Mouse (Mus musculus) lung, embryonic 16.5 days (tissue): ENCODE data around the gene Rab20. TPM values are rescaled to one million over a fixed set of nuclear protein-coding genes. Genes with fewer than 3 reads are reported as not detected.
A peak's percentile ranks its signal among the peaks of the same experiment; 100 is the strongest.

Experiments
- ATAC-seq: fragments of 200-750 bp; cut with Nextera tagmentation; 2 replicates; pipeline ENCODE4 v1.8.0; 2017; ENCODE audit warnings: low read depth, mild to moderate bottlenecking, moderate library complexity
- H3K27ac ChIP-seq: fragments of 300-500 bp; sonication (generic); 2 replicates; pipeline ENCODE4 v1.5.1; 2014; ENCODE audit warnings: mild to moderate bottlenecking, control low read depth, low read length
- H3K27me3 ChIP-seq: fragments of 300-500 bp; sonication (generic); 2 replicates; pipeline ENCODE4 v1.6.1; 2014; ENCODE audit warnings: low read depth, low read length, mixed read lengths; ENCODE audit not compliant: control insufficient read depth, insufficient read depth
- H3K36me3 ChIP-seq: fragments of 300-500 bp; sonication (generic); 2 replicates; pipeline ENCODE4 v1.6.1; 2014; ENCODE audit warnings: low read length; ENCODE audit not compliant: control insufficient read depth, insufficient read depth
- H3K4me1 ChIP-seq: fragments of 300-500 bp; sonication (generic); replicated peaks from 2 replicates; pipeline ENCODE4 v1.6.1; 2014; ENCODE audit warnings: low read length, mixed read lengths; ENCODE audit not compliant: control insufficient read depth, insufficient read depth
- H3K4me2 ChIP-seq: fragments of 300-500 bp; sonication (generic); 2 replicates; pipeline ENCODE4 v1.6.1; 2014; ENCODE audit warnings: low read depth, low read length, control low read depth
- H3K4me3 ChIP-seq: fragments of 300-500 bp; sonication (generic); 2 replicates; pipeline ENCODE4 v1.5.1; 2014; ENCODE audit warnings: mild to moderate bottlenecking, low read length, control low read depth
- H3K9ac ChIP-seq: fragments of 300-500 bp; sonication (generic); 2 replicates; pipeline ENCODE4 v1.6.1; 2014; ENCODE audit warnings: low read length, control low read depth
- H3K9me3 ChIP-seq: fragments of 300-500 bp; sonication (generic); 2 replicates; pipeline ENCODE4 v1.6.1; 2016; ENCODE audit warnings: low read length; ENCODE audit not compliant: control insufficient read depth
- WGBS: fragments of 180-500 bp; shearing (Covaris S2); extraction: QIAGEN DNeasy Blood & Tissue Kit; methylation state at CpG from one replicate; pipeline ENCODE4 v1.1.7; 2014; 5-methylcytosine and 5-hydroxymethylcytosine counted together
- polyA plus RNA-seq: library from polyadenylated mRNA; unstranded; fragments of >200 nt; fragmentation: Nextera tagmentation; extraction: Ambion mirVana; gene quantifications from 2 replicates; pipeline ENCODE4 v1.2.1, GENCODE M21; 2015

Rab20 gene
- 13.2 and 14.4 TPM in 2 replicates for polyA plus RNA-seq

- ATAC-seq: peak; percentile 72
- H3K9me3 ChIP-seq: no peaks in the 10 kb centered on the region
- H3K4me2 ChIP-seq: peak within 1 kb of the TSS; percentile 94
- peak within 1 kb of the TSS; percentile 68 for H3K4me3 ChIP-seq
- no peaks in the 10 kb centered on the region for H3K36me3 ChIP-seq
- peaks cover 11% of the 10 kb centered on the region for H3K27me3 ChIP-seq
- peak within 1 kb of the TSS; percentile 68 for H3K9ac ChIP-seq
- peaks cover 28% of the 10 kb centered on the region for H3K4me1 ChIP-seq
- under 1% methylated on average over 69 of the region's 69 CpGs for WGBS
- peak within 1 kb of the TSS; percentile 89 for H3K27ac ChIP-seq
Measured at GRCm38 (mm10) chr8:11477811-11478761, at the start of gene Rab20. TSS of gene Rab20 (minus strand) at chr8:11478710.

DNA sequence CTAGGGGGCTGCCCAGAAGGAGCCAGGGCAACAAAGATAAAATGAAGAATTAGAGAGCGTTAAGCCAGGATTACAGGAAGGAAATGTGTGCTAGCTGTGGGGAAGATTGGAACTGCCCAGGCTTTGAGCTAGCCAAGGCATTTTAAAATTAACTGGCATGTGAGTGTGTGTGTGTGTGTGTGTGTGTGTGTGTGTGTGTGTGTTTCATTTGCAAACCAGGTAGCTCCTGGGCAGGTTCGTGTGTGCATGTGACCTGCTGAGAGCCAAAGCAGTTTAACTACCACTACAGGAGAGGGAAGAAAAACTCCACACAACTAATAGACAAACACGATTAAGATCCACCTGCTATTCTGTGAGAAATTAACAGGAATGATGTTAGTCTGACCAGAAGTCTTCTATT lies 44.8 kb upstream of the Rab20 start:
- Histone ChIP-seq H3K27ac (no peak overlapping the region), H3K4me1 (no peaks in the 10 kb centered on the region), H3K9me3 (no peaks in the 10 kb centered on the region), H3K36me3 (peaks cover 4% of the 10 kb centered on the region; the same call in 1 of the 2 replicates), H3K27me3 (no peaks in the 10 kb centered on the region), H3K4me2 (no peak overlapping the region), H3K4me3 (no peak overlapping the region), H3K9ac (no peak overlapping the region)
- no peak for ATAC-seq
- WGBS: 65% methylated on average over 3 of the region's 3 CpGs

- peaks cover 7% of the 10 kb centered on the region for H3K36me3 ChIP-seq
- WGBS: 78% methylated on average over 11 of the region's 11 CpGs
- no peak overlapping the region for H3K9ac ChIP-seq
- no peaks in the 10 kb centered on the region for H3K4me1 ChIP-seq
- no peak for ATAC-seq
- peak overlapping the region; percentile 47; the same call in 1 of the 2 replicates for H3K27ac ChIP-seq
- no peak overlapping the region for H3K4me3 ChIP-seq
- no peaks in the 10 kb centered on the region for H3K9me3 ChIP-seq
- no peak overlapping the region for H3K4me2 ChIP-seq
- H3K27me3 ChIP-seq: no peaks in the 10 kb centered on the region
Measured at GRCm38 (mm10) chr8:11518676-11519075, 40.2 kb upstream of the Rab20 start.

GRCm38 (mm10) chr8:11518056-11518396 lies 39.5 kb upstream of the Rab20 start:
- H3K4me1 ChIP-seq: no peaks in the 10 kb centered on the region
- H3K4me3 ChIP-seq: no peak overlapping the region
- no peaks in the 10 kb centered on the region for H3K9me3 ChIP-seq
- no peaks in the 10 kb centered on the region for H3K27me3 ChIP-seq
- H3K36me3 ChIP-seq: peaks cover 7% of the 10 kb centered on the region
- H3K9ac ChIP-seq: no peak overlapping the region
- 77% methylated on average over 6 of the region's 6 CpGs for whole genome bisulfite sequencing
- H3K4me2 ChIP-seq: no peak overlapping the region
- ATAC-seq: peak; percentile 77
- H3K27ac ChIP-seq: no peak overlapping the region

GRCm38 (mm10) chr8:11517366-11518055 lies 39.0 kb upstream of the Rab20 start:
- Histone ChIP-seq H3K4me1 (no peaks in the 10 kb centered on the region), H3K27ac (peak overlapping the region; percentile 11), H3K9ac (no peak overlapping the region), H3K36me3 (peaks cover 10% of the 10 kb centered on the region), H3K27me3 (no peaks in the 10 kb centered on the region), H3K4me2 (no peak overlapping the region), H3K9me3 (no peaks in the 10 kb centered on the region), H3K4me3 (no peak overlapping the region)
- 72% methylated on average over 16 of the region's 16 CpGs for WGBS
- ATAC-seq: peak; percentile 58

DNA sequence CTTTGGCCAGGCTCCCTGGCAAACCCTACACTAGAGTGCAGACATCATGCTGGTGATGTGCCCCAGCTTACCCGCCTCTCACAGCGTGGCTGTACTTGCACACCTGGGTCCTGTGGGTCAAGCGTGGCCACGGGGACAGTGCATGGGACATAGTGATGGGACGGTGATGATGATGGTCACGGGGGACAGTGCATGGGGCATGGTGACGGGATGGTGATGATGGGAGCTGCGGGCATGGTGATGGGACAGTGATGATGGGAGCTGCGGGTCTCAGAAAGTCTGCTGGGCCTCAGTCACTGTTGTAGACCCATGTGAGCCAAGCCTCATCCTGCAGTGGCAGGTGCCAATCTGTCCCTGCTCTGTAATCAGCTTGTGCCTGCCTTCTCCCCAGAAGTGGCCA lies 37.8 kb upstream of the Rab20 start:
- Histone ChIP-seq H3K4me3 (no peak overlapping the region), H3K9me3 (no peaks in the 10 kb centered on the region), H3K4me1 (no peaks in the 10 kb centered on the region), H3K4me2 (no peak overlapping the region), H3K27ac (no peak overlapping the region), H3K27me3 (no peaks in the 10 kb centered on the region), H3K9ac (no peak overlapping the region), H3K36me3 (peaks cover 19% of the 10 kb centered on the region)
- ATAC-seq: no peak
- 94% methylated on average over 9 of the region's 9 CpGs for whole genome bisulfite sequencing

DNA sequence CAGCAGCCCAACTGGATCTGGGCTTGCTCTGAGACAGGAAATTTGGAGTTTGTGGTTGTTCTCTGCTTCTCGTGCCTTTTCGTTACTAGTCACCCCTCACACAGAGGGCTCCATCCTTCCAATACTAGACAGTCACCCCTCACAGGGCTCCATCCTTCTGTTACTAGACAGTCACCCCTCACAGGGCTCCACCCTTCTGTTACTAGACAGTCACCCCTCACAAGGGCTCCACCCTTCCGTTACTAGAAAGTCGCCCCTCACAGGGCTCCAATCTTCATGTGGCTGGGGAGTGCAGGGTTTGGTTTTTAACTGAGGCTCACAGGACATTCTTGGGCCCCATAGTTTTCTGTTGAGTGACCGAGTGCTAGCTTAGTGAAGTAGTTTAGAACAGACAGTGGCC lies 34.7 kb upstream of the Rab20 start:
- Histone ChIP-seq H3K27me3 (no peaks in the 10 kb centered on the region), H3K9ac (no peak overlapping the region), H3K4me3 (no peak overlapping the region), H3K4me1 (no peaks in the 10 kb centered on the region), H3K36me3 (peaks cover 42% of the 10 kb centered on the region), H3K9me3 (no peaks in the 10 kb centered on the region), H3K27ac (no peak overlapping the region), H3K4me2 (no peak overlapping the region)
- ATAC-seq: no peak
- whole genome bisulfite sequencing: 80% methylated on average over 5 of the region's 5 CpGs

DNA sequence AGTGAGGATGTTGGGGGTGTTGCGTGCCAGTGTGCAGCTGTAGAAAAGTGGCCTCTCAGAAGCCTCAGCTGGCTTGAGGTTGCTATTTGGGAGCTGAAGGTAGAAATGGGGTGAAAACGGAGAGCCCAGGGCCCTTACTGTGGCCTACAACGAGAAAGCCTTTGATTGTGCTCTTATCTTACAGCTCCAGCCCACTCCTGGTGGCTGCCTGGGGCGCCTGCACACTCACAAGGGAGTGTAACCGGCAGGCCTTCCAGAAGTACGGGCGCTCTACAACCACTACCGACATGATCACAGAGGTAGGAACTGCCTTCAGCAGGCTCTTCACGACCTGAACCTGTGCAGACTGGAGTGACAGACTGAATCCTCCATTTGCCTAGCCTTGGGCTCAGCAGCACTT lies 34.2 kb upstream of the Rab20 start:
- Histone ChIP-seq H3K27me3 (no peaks in the 10 kb centered on the region), H3K9ac (no peak overlapping the region), H3K4me2 (no peak overlapping the region), H3K4me3 (no peak overlapping the region), H3K4me1 (no peaks in the 10 kb centered on the region), H3K36me3 (peaks cover 44% of the 10 kb centered on the region), H3K27ac (no peak overlapping the region), H3K9me3 (no peaks in the 10 kb centered on the region)
- WGBS: 81% methylated on average over 9 of the region's 9 CpGs
- no peak for ATAC-seq

DNA sequence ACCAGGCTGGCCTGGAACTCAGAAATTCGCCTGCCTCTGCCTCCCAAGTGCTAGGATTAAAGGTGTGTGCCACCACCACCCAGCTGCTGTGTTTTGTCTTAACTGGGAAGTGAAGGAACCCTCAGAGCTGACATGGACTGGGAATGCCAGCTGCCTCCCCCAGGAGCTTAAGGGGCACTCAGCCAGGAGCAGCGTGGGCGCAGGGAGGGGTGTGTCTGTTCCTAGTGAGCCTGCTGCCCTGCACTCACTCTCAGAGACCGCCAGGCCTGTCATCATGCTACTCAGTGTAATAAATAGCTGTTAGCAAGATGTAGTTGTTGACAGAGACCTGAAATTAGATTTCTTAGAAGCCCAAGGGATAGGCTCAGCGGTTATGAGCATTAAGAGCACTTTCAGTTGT lies 32.5 kb upstream of the Rab20 start:
- ATAC-seq: no peak

More for the DNA sequence above, 32.5 kb upstream of the Rab20 start:
- Histone ChIP-seq H3K4me3 (no peak overlapping the region), H3K4me2 (no peak overlapping the region), H3K36me3 (peaks cover 50% of the 10 kb centered on the region), H3K4me1 (no peaks in the 10 kb centered on the region), H3K27ac (no peak overlapping the region), H3K9ac (no peak overlapping the region), H3K9me3 (no peaks in the 10 kb centered on the region), H3K27me3 (no peaks in the 10 kb centered on the region)
- WGBS: 79% methylated on average over 5 of the region's 5 CpGs
